Mouse (Mus musculus) cortical plate, adult 2 months (tissue): ENCODE data around the gene Dis3l2.

Experiments used
- CTCF ChIP-seq: fragments of 200-500 bp; IDR thresholded peaks from 2 replicates; pipeline ENCODE4 v1.5.1; 2011; ENCODE audit warnings: mild to moderate bottlenecking, control low read depth, low read length; ENCODE audit not compliant: insufficient read depth; ENCODE audit errors: extremely low read depth
- POLR2A ChIP-seq: fragments of 200-500 bp; IDR thresholded peaks from 2 replicates; pipeline ENCODE4 v1.6.1; 2011; ENCODE audit warnings: mild to moderate bottlenecking, low read length, control low read depth; ENCODE audit not compliant: insufficient read depth; ENCODE audit errors: extremely low read depth

DNA sequence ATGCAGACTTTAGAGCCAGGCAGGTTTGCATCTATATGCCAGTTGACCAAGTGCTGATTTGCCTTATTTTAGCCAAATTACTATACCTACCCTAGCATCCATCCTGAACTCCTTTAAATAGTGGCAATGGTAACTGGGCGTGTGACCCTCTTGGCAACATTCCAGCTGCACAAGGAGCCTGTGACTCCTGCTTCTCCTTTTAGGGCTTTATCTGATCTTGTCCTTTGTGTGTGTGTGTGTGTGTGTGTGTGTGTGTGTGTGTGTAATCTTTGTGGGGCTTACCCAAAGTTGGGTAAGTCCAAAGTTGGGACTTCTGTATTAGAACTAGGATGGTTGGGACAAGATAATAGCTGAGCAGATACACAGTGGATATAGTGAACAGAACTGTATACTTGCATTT is 302.8 kb downstream of the Dis3l2 start:
- TF ChIP-seq POLR2A (no peak), CTCF (no peak)
